Mouse (Mus musculus) kidney, postnatal 0 days (tissue): ENCODE measurements around the gene Lctl. TPM values are rescaled to one million over a fixed set of nuclear protein-coding genes. Genes with fewer than 3 reads are reported as not detected.
"Not testable (repeated sequence)": the region's sequence is repeated elsewhere in the genome, so short reads cannot be mapped to it uniquely, and the experiment has no call there.

Experiments
- ATAC-seq: fragments of 200-750 bp; cut with Nextera tagmentation; replicated peaks from 2 replicates; pipeline ENCODE4 v1.8.0; 2017; ENCODE audit warnings: low read depth, moderate number of reproducible peaks, moderate TSS enrichment, moderate library complexity; ENCODE audit not compliant: low FRiP score
- DNase-seq: peaks from one replicate; pipeline ENCODE4 v3.0.0-alpha.2; 2016; ENCODE audit warnings: low spot score
- H3K27ac ChIP-seq: fragments of 300-500 bp; sonication (generic); 2 replicates; pipeline ENCODE4 v1.5.1; 2014; ENCODE audit warnings: mild to moderate bottlenecking
- H3K27me3 ChIP-seq: fragments of 300-500 bp; sonication (generic); 2 replicates; pipeline ENCODE4 v1.6.1; 2014; ENCODE audit warnings: low read length, mixed read lengths; ENCODE audit not compliant: insufficient read depth
- H3K36me3 ChIP-seq: fragments of 300-500 bp; sonication (generic); 2 replicates; pipeline ENCODE4 v1.6.1; 2014; ENCODE audit warnings: low read length, mixed read lengths; ENCODE audit not compliant: insufficient read depth
- H3K4me1 ChIP-seq: fragments of 300-500 bp; sonication (generic); replicated peaks from 2 replicates; pipeline ENCODE4 v1.6.1; 2014; ENCODE audit warnings: antibody characterized with exemption, low read length, mixed read lengths; ENCODE audit not compliant: insufficient read depth
- H3K4me2 ChIP-seq: fragments of 300-500 bp; sonication (generic); 2 replicates; pipeline ENCODE4 v1.6.1; 2014; ENCODE audit warnings: mild to moderate bottlenecking, low read length, moderate library complexity, mixed read lengths
- H3K4me3 ChIP-seq: fragments of 300-500 bp; sonication (generic); replicated peaks from 2 replicates; pipeline ENCODE4 v1.5.1; 2014; ENCODE audit warnings: low read depth, low read length
- H3K9ac ChIP-seq: fragments of 300-500 bp; sonication (generic); 2 replicates; pipeline ENCODE4 v1.6.1; 2014; ENCODE audit warnings: low read depth, low read length
- H3K9me3 ChIP-seq: fragments of 300-500 bp; sonication (generic); replicated peaks from 2 replicates; pipeline ENCODE4 v1.6.1; 2016; ENCODE audit warnings: low read length, inconsistent platforms, mixed read lengths
- CTCF ChIP-seq: IDR thresholded peaks from 2 replicates; pipeline ENCODE4 v1.5.1; 2016; ENCODE audit warnings: antibody characterized with exemption, low read depth, mild to moderate bottlenecking, moderate library complexity
- WGBS: fragments of 180-500 bp; shearing (Covaris S2); extraction: QIAGEN DNeasy Blood & Tissue Kit; methylation state at CpG from one replicate; pipeline ENCODE4 v1.1.7; 2014; 5-methylcytosine and 5-hydroxymethylcytosine counted together
- polyA plus RNA-seq: library from polyadenylated mRNA; unstranded; fragments of >200 nt; fragmentation: Nextera tagmentation; extraction: Ambion mirVana; gene quantifications from 2 replicates; pipeline ENCODE4 v1.2.1, GENCODE M21; 2015

The Lctl gene
- polyA plus RNA-seq, 1 experiment from 2014 or later: 0.29 TPM

DNA sequence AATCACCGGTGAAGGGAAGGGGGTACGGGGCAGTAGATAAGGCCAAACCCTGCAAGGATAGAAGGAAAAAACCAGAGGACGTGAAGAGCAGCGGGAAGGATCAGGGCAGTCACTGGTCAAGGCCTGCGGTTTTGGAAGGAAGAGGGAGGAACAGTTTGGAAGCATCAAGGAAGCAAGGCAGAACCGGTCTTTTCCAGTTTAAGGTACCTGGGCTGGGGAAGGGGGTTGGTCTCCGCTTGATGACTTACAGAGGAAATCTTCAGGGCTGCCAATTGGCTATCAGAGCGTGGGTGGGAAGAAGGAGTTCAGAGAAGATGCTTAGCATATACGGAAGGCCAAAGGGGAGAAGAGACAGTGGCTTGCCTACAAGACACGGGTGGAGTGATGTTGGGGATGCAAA is 5.7 kb downstream of the Lctl start:
- no peak for ATAC-seq
- no peak overlapping the region for H3K4me2 ChIP-seq
- H3K9me3 ChIP-seq: no peaks in the 10 kb centered on the region
- H3K27me3 ChIP-seq: no peaks in the 10 kb centered on the region
- no peak for TF ChIP-seq CTCF
- 0 out of 2 replicates have a peak, but pooled peaks cover 9% of the 10 kb centered on the region for H3K4me1 ChIP-seq
- no peaks in the 10 kb centered on the region for H3K36me3 ChIP-seq
- 91% methylated on average over 10 of the region's 10 CpGs for WGBS
- DNase-seq: no peak
- no peak overlapping the region for H3K27ac ChIP-seq
- H3K9ac ChIP-seq: no peak overlapping the region
- no peak overlapping the region for H3K4me3 ChIP-seq

DNA sequence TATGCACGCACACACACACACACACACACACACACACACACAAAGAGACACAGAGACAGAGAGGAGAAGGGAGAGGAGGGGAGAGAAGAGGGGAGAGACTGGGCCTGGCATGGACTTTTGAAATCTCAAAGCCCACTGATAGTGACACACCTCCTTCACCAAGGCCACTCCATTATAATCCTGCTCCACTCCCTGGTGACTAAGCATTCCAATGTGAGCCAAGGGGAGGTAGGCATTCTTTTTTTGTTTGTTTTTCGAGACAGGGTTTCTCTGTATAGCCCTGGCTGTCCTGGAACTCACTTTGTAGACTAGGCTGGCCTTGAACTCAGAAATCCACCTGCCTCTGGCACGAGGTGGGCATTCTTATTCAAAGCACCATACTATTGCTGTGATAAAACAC is 7.9 kb downstream of the Lctl start:
- H3K9ac ChIP-seq, H3K4me2 ChIP-seq, H3K4me1 ChIP-seq, ATAC-seq, H3K27ac ChIP-seq, H3K36me3 ChIP-seq, H3K9me3 ChIP-seq, H3K27me3 ChIP-seq, DNase-seq, H3K4me3 ChIP-seq: not testable (repeated sequence)
- 54% methylated on average over 3 of the region's 3 CpGs for WGBS

DNA sequence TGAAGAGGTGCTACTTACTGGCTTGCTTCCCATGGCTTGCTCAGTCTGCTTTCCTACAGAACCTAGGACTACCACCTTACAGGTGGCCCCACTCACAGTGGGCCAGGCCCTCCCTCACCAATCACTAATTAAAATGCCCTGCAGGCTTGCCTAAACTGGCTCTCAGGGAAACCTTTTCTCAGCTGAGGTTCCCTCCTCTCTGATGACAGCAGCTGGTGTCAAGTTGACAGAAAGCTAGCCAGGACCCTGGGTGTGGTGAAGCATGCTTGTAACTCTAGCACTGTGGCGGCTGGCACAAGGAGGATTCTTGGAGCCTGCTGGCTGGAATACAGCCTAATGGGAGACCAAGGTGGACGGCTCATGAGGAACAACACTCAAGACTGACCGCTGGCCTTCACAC is 8.4 kb downstream of the Lctl start:
- 43% methylated on average over 3 of the region's 3 CpGs for WGBS
- peak; percentile 83 for DNase-seq
- H3K4me1 ChIP-seq: 0 out of 2 replicates have a peak, but pooled peaks cover 9% of the 10 kb centered on the region
- no peak overlapping the region for H3K9ac ChIP-seq
- H3K9me3 ChIP-seq: no peaks in the 10 kb centered on the region
- H3K27ac ChIP-seq: no peak overlapping the region
- ATAC-seq: 0 out of 2 replicates have a peak, but pooled peaks have one; percentile 55
- H3K27me3 ChIP-seq: no peaks in the 10 kb centered on the region
- H3K36me3 ChIP-seq: no peaks in the 10 kb centered on the region
- TF ChIP-seq CTCF: no peak
- H3K4me3 ChIP-seq: no peak overlapping the region
- no peak overlapping the region for H3K4me2 ChIP-seq

DNA sequence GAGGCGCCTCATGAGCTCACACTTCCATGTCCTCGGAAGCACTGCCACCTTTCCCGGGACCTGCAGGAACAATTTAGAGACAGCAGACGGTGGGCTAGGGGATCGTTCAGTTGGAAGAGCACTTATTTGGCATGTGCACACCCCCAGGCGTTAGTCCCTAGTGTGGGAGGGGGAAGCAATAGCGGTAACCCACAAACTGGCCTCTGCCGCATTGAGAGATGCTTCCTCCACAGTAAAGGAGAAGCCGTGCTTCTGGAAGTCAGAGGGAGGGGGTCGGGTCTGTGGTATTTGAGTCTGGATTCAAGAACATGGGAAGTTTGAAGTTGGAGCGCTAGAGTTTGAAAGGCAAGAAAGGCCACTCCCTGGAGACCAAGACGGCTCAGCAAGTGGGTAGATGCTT is 9.2 kb downstream of the Lctl start:
- Histone ChIP-seq H3K4me2 (no peak overlapping the region), H3K27me3 (no peaks in the 10 kb centered on the region), H3K9ac (no peak overlapping the region), H3K27ac (no peak overlapping the region), H3K4me1 (0 out of 2 replicates have a peak, but pooled peaks cover 9% of the 10 kb centered on the region), H3K36me3 (no peaks in the 10 kb centered on the region), H3K4me3 (no peak overlapping the region), H3K9me3 (no peaks in the 10 kb centered on the region)
- no peak for ATAC-seq
- DNase-seq: no peak
- TF ChIP-seq CTCF: no peak
- 34% methylated on average over 12 of the region's 12 CpGs for WGBS

DNA sequence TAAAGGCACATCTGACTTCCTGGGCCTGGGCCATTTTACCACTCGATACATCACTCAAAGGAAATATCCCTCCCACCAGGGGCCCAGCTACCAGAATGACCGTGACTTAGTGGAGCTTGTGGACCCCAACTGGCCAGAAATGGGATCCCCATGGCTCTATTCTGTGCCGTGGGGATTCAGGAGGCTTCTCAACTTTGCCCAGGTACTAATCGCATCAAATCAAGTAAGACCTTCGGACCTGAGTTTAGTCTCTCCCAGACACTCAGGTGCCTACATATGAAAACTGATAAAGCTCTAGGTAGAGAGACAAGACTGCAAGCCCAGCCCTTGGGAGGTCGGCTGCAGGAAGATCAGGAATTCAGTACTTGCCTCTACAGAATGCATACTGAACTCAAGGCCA is 14.7 kb downstream of the Lctl start:
- H3K36me3 ChIP-seq: no peaks in the 10 kb centered on the region
- 82% methylated on average over 6 of the region's 6 CpGs for WGBS
- DNase-seq (no peak), ATAC-seq (no peak)
- H3K27ac ChIP-seq: no peak overlapping the region
- H3K27me3 ChIP-seq: no peaks in the 10 kb centered on the region
- no peak for TF ChIP-seq CTCF
- no peaks in the 10 kb centered on the region for H3K9me3 ChIP-seq
- H3K9ac ChIP-seq: no peak overlapping the region
- no peaks in the 10 kb centered on the region for H3K4me1 ChIP-seq
- H3K4me2 ChIP-seq: no peak overlapping the region
- H3K4me3 ChIP-seq: no peak overlapping the region

DNA sequence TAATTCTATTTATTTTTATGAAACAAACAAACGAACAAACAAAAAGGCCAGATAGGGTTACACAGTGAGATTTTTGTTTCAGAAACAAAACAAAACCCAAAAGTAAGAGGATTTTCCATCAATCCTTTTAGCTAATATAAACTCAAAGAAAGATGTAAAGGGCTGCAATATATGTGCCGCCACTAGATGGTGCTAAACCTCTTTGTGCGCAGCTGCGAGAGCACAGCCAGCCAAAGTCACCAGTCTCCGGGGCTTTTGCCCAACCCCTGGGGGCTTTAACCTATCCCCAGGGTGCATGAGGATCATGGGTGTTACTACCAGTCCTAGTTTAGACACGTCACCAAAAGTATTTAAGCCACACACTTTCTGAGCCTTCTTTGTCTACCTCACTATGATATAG is 21.9 kb downstream of the Lctl start:
- H3K4me2 ChIP-seq, H3K9me3 ChIP-seq, H3K27ac ChIP-seq, H3K36me3 ChIP-seq, H3K4me3 ChIP-seq, ATAC-seq, H3K4me1 ChIP-seq, H3K9ac ChIP-seq, H3K27me3 ChIP-seq: not testable (repeated sequence)
- DNase-seq: peak; percentile 48
- peak; percentile 83 for TF ChIP-seq CTCF
- 3% methylated on average over 6 of the region's 6 CpGs for WGBS

DNA sequence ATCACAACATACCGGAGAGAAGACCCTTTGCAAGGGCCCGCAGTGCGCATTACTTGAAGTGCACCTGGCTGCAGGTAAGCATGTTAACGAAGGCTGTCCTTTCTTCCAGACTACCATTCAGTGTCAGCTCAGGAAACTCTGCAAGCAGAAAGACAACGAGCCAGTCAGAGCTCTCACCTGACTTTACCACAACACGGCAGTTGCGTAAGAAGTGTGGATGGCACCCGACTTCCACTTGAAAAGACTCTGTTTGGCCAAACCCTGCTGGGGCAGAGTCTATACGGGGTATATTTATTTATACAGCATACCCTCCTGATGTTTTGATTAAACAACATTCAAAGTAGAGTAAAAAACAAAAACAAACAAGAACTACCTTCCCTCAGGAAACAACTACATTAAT is 22.9 kb downstream of the Lctl start:
- H3K4me2 ChIP-seq: no peak overlapping the region
- 95% methylated on average over 9 of the region's 9 CpGs for WGBS
- no peak overlapping the region for H3K27ac ChIP-seq
- no peak overlapping the region for H3K4me3 ChIP-seq
- H3K4me1 ChIP-seq: no peaks in the 10 kb centered on the region
- no peaks in the 10 kb centered on the region for H3K9me3 ChIP-seq
- no peak for ATAC-seq
- TF ChIP-seq CTCF: no peak
- no peak for DNase-seq
- peaks cover 7% of the 10 kb centered on the region; the same call in 1 of the 2 replicates for H3K36me3 ChIP-seq
- H3K9ac ChIP-seq: no peak overlapping the region
- H3K27me3 ChIP-seq: no peaks in the 10 kb centered on the region
